Mouse (Mus musculus) retina, postnatal 1 day (tissue): Measurements from ENCODE around the gene Arih2.
"Not testable (repeated sequence)": the region's sequence is repeated elsewhere in the genome, so short reads cannot be mapped to it uniquely, and the experiment has no call there.

Experiments used
- DNase-seq: peaks from one replicate; pipeline ENCODE4 v3.0.0-alpha.2; 2012

Gene Arih2

GRCm38 (mm10) chr9:108649561-108650440 lies 615 bp upstream of the Arih2 start:
- no peak for DNase-seq

- DNase-seq = no peak
These were observed 1.0 kb downstream of the Arih2 start for GRCm38 (mm10) chr9:108648166-108648565.

GRCm38 (mm10) chr9:108639825-108640224 lies 9.4 kb downstream of the Arih2 start:
- no peak for DNase-seq

- DNase-seq = no peak
These were observed 13.8 kb downstream of the Arih2 start for GRCm38 (mm10) chr9:108635415-108635814.

GRCm38 (mm10) chr9:108633846-108634245 lies 15.3 kb downstream of the Arih2 start:
- no peak for DNase-seq

- no peak for DNase-seq
These were observed 16.8 kb downstream of the Arih2 start for GRCm38 (mm10) chr9:108632375-108632774.

GRCm38 (mm10) chr9:108631631-108632256 lies 17.4 kb downstream of the Arih2 start:
- no peak for DNase-seq

GRCm38 (mm10) chr9:108630683-108631082 lies 18.5 kb downstream of the Arih2 start:
- DNase-seq = no peak

- DNase-seq = no peak
These were observed 21.0 kb downstream of the Arih2 start for GRCm38 (mm10) chr9:108628141-108628540.

GRCm38 (mm10) chr9:108626498-108626897 lies 22.7 kb downstream of the Arih2 start:
- DNase-seq = no peak

- no peak for DNase-seq
These were observed 31.9 kb downstream of the Arih2 start for GRCm38 (mm10) chr9:108617301-108617700.

GRCm38 (mm10) chr9:108611488-108611887 lies 37.7 kb downstream of the Arih2 start:
- DNase-seq = no peak

- DNase-seq = no peak
These were observed 40.3 kb downstream of the Arih2 start for GRCm38 (mm10) chr9:108608889-108609288.

GRCm38 (mm10) chr9:108607929-108608328 lies 41.3 kb downstream of the Arih2 start:
- DNase-seq = not testable (repeated sequence)

GRCm38 (mm10) chr9:108601986-108602385 lies 47.2 kb downstream of the Arih2 start:
- no peak for DNase-seq

GRCm38 (mm10) chr9:108600011-108600410 lies 49.2 kb downstream of the Arih2 start:
- DNase-seq = no peak

GRCm38 (mm10) chr9:108599021-108599566 lies 50.1 kb downstream of the Arih2 start:
- peak; percentile 17 for DNase-seq

GRCm38 (mm10) chr9:108596998-108597764 lies 52.0 kb downstream of the Arih2 start, which contains the start of gene P4htm:
P4htm (minus strand) TSS chr9:108597667.
- peak; percentile 82 for DNase-seq

- no peak for DNase-seq
These were observed 54.8 kb downstream of the Arih2 start for GRCm38 (mm10) chr9:108594354-108594753.

- DNase-seq = no peak
These were observed 57.7 kb downstream of the Arih2 start for GRCm38 (mm10) chr9:108591462-108591861.

- no peak for DNase-seq
These were observed 60.0 kb downstream of the Arih2 start for GRCm38 (mm10) chr9:108589229-108589628.

- peak; percentile 96 for DNase-seq
These were observed 61.5 kb downstream of the Arih2 start for GRCm38 (mm10) chr9:108587571-108588180.

GRCm38 (mm10) chr9:108579344-108579690 lies 69.9 kb downstream of the Arih2 start:
- no peak for DNase-seq
